Mouse (Mus musculus) stomach, embryonic 14.5 days (tissue): ENCODE results near the gene Nol8. TPM values are rescaled to one million over a fixed set of nuclear protein-coding genes. Genes with fewer than 3 reads are reported as not detected.

ENCODE experiments used
- ATAC-seq: fragments of 200-750 bp; cut with Nextera tagmentation; 2 replicates; pipeline ENCODE4 v1.8.0; 2017; ENCODE audit warnings: low read depth, moderate TSS enrichment; ENCODE audit not compliant: insufficient number of reproducible peaks, insufficient read depth, low FRiP score
- H3K27ac ChIP-seq: fragments of 300-500 bp; sonication (generic); 2 replicates; pipeline ENCODE4 v1.5.1; 2014; ENCODE audit warnings: mild to moderate bottlenecking, low read length, moderate library complexity, mixed read lengths
- H3K27me3 ChIP-seq: fragments of 300-500 bp; sonication (generic); 2 replicates; pipeline ENCODE4 v1.6.1; 2014; ENCODE audit warnings: low read length, control low read depth, mixed read lengths; ENCODE audit not compliant: control insufficient read depth, insufficient read depth
- H3K36me3 ChIP-seq: fragments of 300-500 bp; sonication (generic); 2 replicates; pipeline ENCODE4 v1.6.1; 2014; ENCODE audit warnings: mild to moderate bottlenecking, control low read depth, low read length, moderate library complexity, mixed read lengths; ENCODE audit not compliant: control insufficient read depth, insufficient read depth
- H3K4me1 ChIP-seq: fragments of 300-500 bp; sonication (generic); 2 replicates; pipeline ENCODE4 v1.6.1; 2014; ENCODE audit warnings: low read length, control low read depth, mixed read lengths; ENCODE audit not compliant: control insufficient read depth, insufficient read depth
- H3K4me2 ChIP-seq: fragments of 300-500 bp; sonication (generic); replicated peaks from 2 replicates; pipeline ENCODE4 v1.6.1; 2014; ENCODE audit warnings: low read depth, low read length, control low read depth
- H3K4me3 ChIP-seq: fragments of 300-500 bp; sonication (generic); 2 replicates; pipeline ENCODE4 v1.5.1; 2014; ENCODE audit warnings: low read depth, low read length, control low read depth
- H3K9ac ChIP-seq: fragments of 300-500 bp; sonication (generic); replicated peaks from 2 replicates; pipeline ENCODE4 v1.6.1; 2014; ENCODE audit warnings: low read depth, mild to moderate bottlenecking, control low read depth, low read length, moderate library complexity, mixed read lengths
- H3K9me3 ChIP-seq: fragments of 300-500 bp; sonication (generic); 2 replicates; pipeline ENCODE4 v1.6.1; 2016; ENCODE audit warnings: low read depth, low read length, control low read depth; ENCODE audit not compliant: control insufficient read depth
- WGBS: fragments of 180-500 bp; shearing (Covaris S2); extraction: QIAGEN DNeasy Blood & Tissue Kit; methylation state at CpG from one replicate; pipeline ENCODE4 v1.1.7; 2014; 5-methylcytosine and 5-hydroxymethylcytosine counted together
- polyA plus RNA-seq: library from polyadenylated mRNA; unstranded; fragments of >200 nt; fragmentation: Nextera tagmentation; extraction: Ambion mirVana; gene quantifications from 2 replicates; pipeline ENCODE4 v1.2.1, GENCODE M21; 2014

Nol8 gene
- polyA plus RNA-seq: 16.0 and 18.6 TPM in 2 replicates

DNA sequence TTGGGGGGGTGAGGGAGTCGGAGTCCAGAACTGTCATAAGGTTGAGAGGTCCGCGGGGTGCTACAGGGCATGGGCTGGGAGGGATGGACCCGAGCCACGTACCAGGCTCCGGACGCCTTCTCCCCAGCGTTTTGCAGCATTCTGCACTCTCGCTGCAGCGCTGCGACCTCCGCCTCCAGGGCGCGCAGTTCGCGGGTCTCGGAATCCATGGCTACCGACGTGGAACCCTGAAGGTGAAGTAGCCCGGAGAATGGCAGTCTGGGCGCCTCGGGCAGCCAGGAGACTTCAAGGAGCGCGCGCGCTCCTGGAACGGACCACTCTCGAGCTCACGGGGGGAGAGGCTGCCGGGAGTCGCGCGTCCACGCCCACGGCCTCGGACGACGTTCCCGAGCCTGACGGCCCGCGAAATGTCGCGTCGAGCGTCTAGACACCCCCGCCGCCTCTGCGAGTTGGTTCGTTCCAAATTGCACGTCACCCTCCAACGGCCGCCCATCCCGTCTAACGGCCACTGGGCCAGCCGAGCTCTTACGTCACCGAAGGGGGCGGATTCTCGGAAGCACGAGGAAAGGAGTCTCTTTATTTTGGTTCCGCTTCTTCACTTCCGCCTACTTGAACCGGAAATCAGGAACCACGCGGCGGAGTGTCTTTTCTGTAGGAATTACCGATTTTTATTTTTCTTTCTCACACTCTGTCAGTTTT, at the start of gene Nol8, which contains the start of gene Cenpp:
Gene Nol8 (plus strand): TSS at position 598 of the 699 bp plus-strand sequence.
Gene Cenpp (minus strand): TSS at position 305 of the 699 bp plus-strand sequence.
- no peaks in the 10 kb centered on the region for H3K9me3 ChIP-seq
- 0 out of 2 replicates have a peak, but pooled peaks cover 5% of the 10 kb centered on the region for H3K4me1 ChIP-seq
- peak within 1 kb of the TSS; percentile 58; the same call in 1 of the 2 replicates for H3K27ac ChIP-seq
- no peaks in the 10 kb centered on the region for H3K27me3 ChIP-seq
- peak; percentile 99 for ATAC-seq
- peak within 1 kb of the TSS; percentile 84 for H3K4me3 ChIP-seq
- WGBS: under 1% methylated on average over 67 of the region's 68 CpGs
- peak within 1 kb of the TSS; percentile 91 for H3K4me2 ChIP-seq
- H3K36me3 ChIP-seq: no peaks in the 10 kb centered on the region; the same call in 1 of the 2 replicates
- H3K9ac ChIP-seq: peak within 1 kb of the TSS; percentile 53

DNA sequence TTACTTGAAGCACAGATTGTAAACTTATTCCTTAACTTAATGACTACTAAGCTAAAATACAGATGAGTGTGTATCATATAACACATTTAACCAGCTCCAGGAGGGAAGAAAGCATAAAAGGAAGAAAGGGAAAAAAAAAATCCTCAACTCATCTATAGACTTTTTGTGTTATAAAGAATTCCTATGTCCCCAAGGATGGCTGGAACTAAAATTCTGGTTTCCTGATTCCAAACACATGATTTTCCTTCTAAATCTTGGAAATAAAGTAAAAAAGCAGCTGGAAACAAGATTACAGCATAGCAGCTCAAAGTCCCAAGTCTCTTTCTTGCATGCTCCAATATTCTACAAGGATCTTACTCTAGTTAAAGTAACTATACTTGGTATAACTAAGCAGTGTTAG, 49.3 kb upstream of the Nol8 start:
- Histone ChIP-seq H3K27me3 (no peaks in the 10 kb centered on the region), H3K36me3 (no peaks in the 10 kb centered on the region), H3K4me1 (no peaks in the 10 kb centered on the region), H3K9ac (no peak overlapping the region), H3K27ac (no peak overlapping the region), H3K9me3 (no peaks in the 10 kb centered on the region), H3K4me2 (no peak overlapping the region), H3K4me3 (no peak overlapping the region)
- ATAC-seq: no peak

DNA sequence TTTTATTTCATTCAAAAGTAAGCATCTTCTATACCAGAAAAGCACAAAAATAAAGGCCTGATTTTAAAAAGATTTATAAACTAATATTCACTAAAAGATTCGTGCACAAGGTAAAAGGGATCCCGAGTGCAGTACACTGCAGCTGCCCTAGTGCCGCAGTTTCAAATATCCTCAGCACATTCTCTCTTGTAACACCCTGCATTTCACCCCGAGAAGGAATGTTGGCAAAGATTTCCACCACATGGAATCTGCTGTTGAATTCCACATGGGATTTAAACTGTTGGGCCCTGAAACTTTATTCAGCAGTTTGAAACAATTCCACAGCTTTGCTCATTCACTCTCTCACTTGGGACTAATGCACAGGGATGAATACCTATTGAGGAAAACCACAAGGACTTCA, 45.2 kb upstream of the Nol8 start, which contains the start of gene Ogn:
Gene Ogn (plus strand): TSS at position 333 of the 400 bp plus-strand sequence.
- H3K27ac ChIP-seq: peak within 1 kb of the TSS; percentile 74; the same call in 1 of the 2 replicates
- no peaks in the 10 kb centered on the region for H3K4me1 ChIP-seq
- no peak within 1 kb of the TSS for H3K9ac ChIP-seq
- H3K27me3 ChIP-seq: no peaks in the 10 kb centered on the region
- ATAC-seq: no peak; the same call in 1 of the 2 replicates
- H3K4me3 ChIP-seq: peak within 1 kb of the TSS; percentile 25
- no peaks in the 10 kb centered on the region for H3K9me3 ChIP-seq
- no peaks in the 10 kb centered on the region for H3K36me3 ChIP-seq
- H3K4me2 ChIP-seq: peak within 1 kb of the TSS; percentile 34; the same call in 1 of the 2 replicates
- 34% methylated on average over 4 of the region's 4 CpGs for WGBS

DNA sequence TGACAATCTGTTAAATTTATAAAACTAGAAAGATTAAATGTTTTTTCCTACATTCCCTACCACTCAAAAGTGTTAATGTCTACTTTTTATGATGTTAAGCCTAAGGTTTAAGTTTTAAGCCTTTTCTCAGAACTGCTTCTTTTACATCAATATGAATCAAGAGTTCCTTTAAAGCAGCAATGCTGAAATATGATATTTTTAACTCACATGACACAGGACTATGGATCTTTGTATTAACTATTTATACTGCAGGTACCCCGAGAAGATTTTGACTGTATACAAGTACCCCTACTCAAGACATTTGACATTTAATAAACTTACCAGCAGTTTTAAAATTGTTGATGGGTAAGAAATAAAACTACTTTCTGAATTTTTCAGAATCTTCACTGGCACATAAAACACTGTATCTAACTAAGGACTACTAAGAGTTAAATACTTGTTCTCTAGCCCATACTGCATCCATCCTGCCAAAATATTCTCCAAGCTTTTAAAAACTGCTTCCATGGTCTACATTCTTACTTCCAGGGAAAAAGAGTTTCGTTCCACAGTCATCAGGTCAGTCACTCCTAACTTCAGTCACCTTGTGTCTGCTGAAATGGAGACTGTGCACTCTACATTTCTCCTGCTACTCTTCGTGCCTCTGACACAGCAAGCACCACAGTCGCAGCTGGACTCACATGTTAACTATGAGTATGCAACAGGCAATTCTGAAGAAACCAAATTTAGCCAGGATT, 44.1 kb upstream of the Nol8 start:
- H3K4me3 ChIP-seq: peak overlapping the region; percentile 25
- H3K27ac ChIP-seq: peak overlapping the region; percentile 74; the same call in 1 of the 2 replicates
- H3K27me3 ChIP-seq: no peaks in the 10 kb centered on the region
- no peaks in the 10 kb centered on the region for H3K4me1 ChIP-seq
- no peak for ATAC-seq
- 37% methylated on average over 4 of the region's 4 CpGs for WGBS
- H3K9me3 ChIP-seq: no peaks in the 10 kb centered on the region
- no peaks in the 10 kb centered on the region for H3K36me3 ChIP-seq
- peak overlapping the region; percentile 34; the same call in 1 of the 2 replicates for H3K4me2 ChIP-seq
- H3K9ac ChIP-seq: no peak overlapping the region

DNA sequence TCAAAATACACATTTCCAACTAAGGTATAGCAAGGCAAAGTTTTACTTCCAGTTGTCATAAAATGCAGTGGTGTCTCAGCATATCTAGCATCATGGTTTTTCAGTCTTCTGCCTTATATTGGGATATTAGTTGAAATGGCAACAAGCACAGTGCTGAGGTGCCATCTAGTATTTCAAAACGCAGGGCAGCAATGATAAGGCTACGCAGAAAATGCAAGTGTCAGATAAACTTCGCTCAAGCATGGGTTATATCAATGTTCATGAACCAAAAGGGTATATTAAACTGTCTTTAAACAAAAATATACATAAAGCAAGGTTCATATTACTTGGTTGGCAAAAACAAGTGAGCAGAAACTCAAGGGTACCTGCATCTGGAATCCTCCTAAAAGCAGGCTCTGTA, 35.9 kb upstream of the Nol8 start:
- no peaks in the 10 kb centered on the region for H3K4me1 ChIP-seq
- H3K36me3 ChIP-seq: no peaks in the 10 kb centered on the region
- H3K4me2 ChIP-seq: no peak overlapping the region
- WGBS: 86% methylated on average over 3 of the region's 3 CpGs
- no peaks in the 10 kb centered on the region for H3K9me3 ChIP-seq
- no peak overlapping the region for H3K9ac ChIP-seq
- ATAC-seq: no peak
- H3K27ac ChIP-seq: no peak overlapping the region
- H3K4me3 ChIP-seq: no peak overlapping the region
- no peaks in the 10 kb centered on the region for H3K27me3 ChIP-seq

GRCm38 (mm10) chr13:49618365-49618764, 34.5 kb upstream of the Nol8 start:
- Histone ChIP-seq H3K27me3 (no peaks in the 10 kb centered on the region), H3K27ac (no peak overlapping the region), H3K4me2 (no peak overlapping the region), H3K4me1 (no peaks in the 10 kb centered on the region), H3K9ac (no peak overlapping the region), H3K36me3 (no peaks in the 10 kb centered on the region), H3K4me3 (no peak overlapping the region), H3K9me3 (no peaks in the 10 kb centered on the region)
- no peak for ATAC-seq

GRCm38 (mm10) chr13:49623216-49623615, 29.7 kb upstream of the Nol8 start:
- Histone ChIP-seq H3K4me1 (no peaks in the 10 kb centered on the region), H3K9me3 (no peaks in the 10 kb centered on the region), H3K4me3 (no peak overlapping the region), H3K27me3 (no peaks in the 10 kb centered on the region), H3K4me2 (no peak overlapping the region), H3K36me3 (no peaks in the 10 kb centered on the region), H3K27ac (no peak overlapping the region), H3K9ac (no peak overlapping the region)
- WGBS: 53% methylated on average over 1 of the region's 1 CpGs
- ATAC-seq: no peak

DNA sequence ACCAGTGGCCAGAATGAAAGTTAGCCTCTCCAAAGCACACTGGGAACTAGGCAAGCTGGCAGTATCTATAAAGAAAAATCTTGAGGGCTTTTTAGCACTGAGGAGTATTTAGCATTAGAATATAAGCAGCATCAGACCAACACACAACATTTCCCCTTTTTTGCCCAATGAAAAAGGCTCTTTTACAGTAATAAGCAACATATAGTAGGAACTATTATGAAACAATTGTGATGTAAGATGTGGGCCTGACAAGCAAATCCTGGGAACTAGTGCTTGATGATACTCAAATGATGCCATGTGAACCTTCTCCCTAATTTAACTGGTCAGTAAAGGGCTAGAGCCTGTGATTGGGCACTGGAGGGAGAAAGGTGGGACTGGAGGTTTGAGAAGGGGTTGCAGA, 24.7 kb upstream of the Nol8 start:
- no peak for ATAC-seq
- no peaks in the 10 kb centered on the region for H3K4me1 ChIP-seq
- no peaks in the 10 kb centered on the region for H3K36me3 ChIP-seq

More for the DNA sequence above, 24.7 kb upstream of the Nol8 start:
- H3K9me3 ChIP-seq: no peaks in the 10 kb centered on the region
- no peak overlapping the region for H3K27ac ChIP-seq
- no peak overlapping the region for H3K9ac ChIP-seq
- no peak overlapping the region for H3K4me2 ChIP-seq
- H3K4me3 ChIP-seq: no peak overlapping the region
- H3K27me3 ChIP-seq: no peaks in the 10 kb centered on the region
